Mouse (Mus musculus) left cerebral cortex, adult 18-20 months (tissue): ENCODE results near the gene Mpz. TPM values are rescaled to one million over a fixed set of nuclear protein-coding genes. Genes with fewer than 3 reads are reported as not detected.
A peak's percentile ranks its signal among the peaks of the same experiment; 100 is the strongest.
"Not testable (repeated sequence)": the region's sequence is repeated elsewhere in the genome, so short reads cannot be mapped to it uniquely, and the experiment has no call there.

ENCODE experiments used
- DNase-seq, 2 experiments: peaks; one replicate each; pipeline ENCODE4 v3.0.0; 2021 to 2022; ENCODE audit warnings: low spot score in 2 of 2, mixed read lengths in 1 of 2
- total RNA-seq, 2 experiments: library from RNA; stranded (reverse); gene quantifications; 2 replicates each; pipeline ENCODE4 v1.2.3; 2021

Gene Mpz
- total RNA-seq, 2 experiments from 2014 or later: not detected

GRCm38 (mm10) chr1:171129251-171129650 is 21.3 kb upstream of the Mpz start:
- DNase-seq: peak; percentile 16 to 21

- DNase-seq: no peak
These were observed 19.5 kb upstream of the Mpz start for GRCm38 (mm10) chr1:171130971-171131370.

- DNase-seq: no peak
These were observed 14.9 kb upstream of the Mpz start for GRCm38 (mm10) chr1:171135600-171135999.

GRCm38 (mm10) chr1:171137486-171138155 is 12.9 kb upstream of the Mpz start:
- DNase-seq: not testable (repeated sequence)

- DNase-seq: not testable (repeated sequence)
These were observed 7.5 kb upstream of the Mpz start for GRCm38 (mm10) chr1:171142981-171143380.

- DNase-seq: peak; percentile 23 to 53
These were observed 404 bp downstream of the Mpz start for GRCm38 (mm10) chr1:171150838-171151391.

GRCm38 (mm10) chr1:171151966-171152365 is 1.5 kb downstream of the Mpz start:
- no peak for DNase-seq

- peak; percentile 15 to 39 for DNase-seq
These were observed 6.1 kb downstream of the Mpz start for GRCm38 (mm10) chr1:171156644-171157043.

GRCm38 (mm10) chr1:171157965-171158364 is 7.5 kb downstream of the Mpz start:
- DNase-seq: no peak

- DNase-seq: no peak
These were observed 9.0 kb downstream of the Mpz start for GRCm38 (mm10) chr1:171159485-171159975.

GRCm38 (mm10) chr1:171162526-171162925 is 12.0 kb downstream of the Mpz start:
- no peak for DNase-seq

- DNase-seq: no peak
These were observed 13.7 kb downstream of the Mpz start for GRCm38 (mm10) chr1:171164258-171164657.

GRCm38 (mm10) chr1:171165629-171166345 is 15.3 kb downstream of the Mpz start:
- DNase-seq: no peak

- DNase-seq: no peak
These were observed 18.4 kb downstream of the Mpz start for GRCm38 (mm10) chr1:171168906-171169305.

GRCm38 (mm10) chr1:171169913-171170312 is 19.4 kb downstream of the Mpz start:
- no peak for DNase-seq

GRCm38 (mm10) chr1:171171138-171171537 is 20.6 kb downstream of the Mpz start:
- no peak for DNase-seq

GRCm38 (mm10) chr1:171172779-171173178 is 22.3 kb downstream of the Mpz start:
- DNase-seq: no peak

GRCm38 (mm10) chr1:171179487-171180171 is 29.1 kb downstream of the Mpz start:
- no peak for DNase-seq

GRCm38 (mm10) chr1:171183025-171183424 is 32.5 kb downstream of the Mpz start:
- no peak for DNase-seq

GRCm38 (mm10) chr1:171183620-171184019 is 33.1 kb downstream of the Mpz start:
- DNase-seq: no peak

GRCm38 (mm10) chr1:171184314-171184713 is 33.8 kb downstream of the Mpz start:
- DNase-seq: no peak

GRCm38 (mm10) chr1:171185655-171186054 is 35.1 kb downstream of the Mpz start:
- DNase-seq: no peak
